Mouse (Mus musculus) heart, adult 8-10 months (tissue): ENCODE data around the gene Pclaf. TPM values are rescaled to one million over a fixed set of nuclear protein-coding genes. Genes with fewer than 3 reads are reported as not detected.

Experiments used
- total RNA-seq, 4 experiments: library from RNA; stranded (reverse); gene quantifications; 2 replicates each; pipeline ENCODE4 v1.2.4; 2022

Gene Pclaf
- total RNA-seq, 4 experiments from 2014 or later = 0.35 to 0.56 (median 0.52) TPM; not detected in 1

Other genes with a start within 250 kb of the Pclaf start
- 100 to 1,000 TPM; 182 to 262 (median 217) TPM for gene Oaz2, start 222.2 kb upstream of the Pclaf start, total RNA-seq
- 10 to 100 TPM; 21.6 to 25.1 (median 22.2) TPM for gene Zfp609, start 62.7 kb upstream of the Pclaf start, total RNA-seq
- gene Trip4, start 18.6 kb downstream of the Pclaf start, total RNA-seq = 10 to 100 TPM; 14.7 to 17.4 (median 16.4) TPM
- 10 to 100 TPM in 2 of 4 experiments, 1 to 10 TPM in 2; 8.5 to 11.6 (median 9.5) TPM for gene Csnk1g1, start 18.7 kb downstream of the Pclaf start, total RNA-seq
- 100 to 1,000 TPM in 3 of 4 experiments, 10 to 100 TPM in 1; 91.5 to 108 (median 105) TPM for gene Ppib, start 170.0 kb downstream of the Pclaf start, total RNA-seq
- gene Snx22, start 179.5 kb downstream of the Pclaf start, total RNA-seq = under 1 TPM; 0.26 to 0.88 (median 0.47) TPM
- gene Snx1, start 236.3 kb downstream of the Pclaf start, total RNA-seq = 10 to 100 TPM; 21.3 to 25.8 (median 24.0) TPM
- gene Ciao2a, start 236.4 kb downstream of the Pclaf start, total RNA-seq = 10 to 100 TPM; 63.2 to 72.4 (median 71.0) TPM